Mouse (Mus musculus) embryonic facial prominence, embryonic 15.5 days (tissue): Measurements from ENCODE around the gene Fbxo42. TPM values are rescaled to one million over a fixed set of nuclear protein-coding genes. Genes with fewer than 3 reads are reported as not detected.
A peak's percentile ranks its signal among the peaks of the same experiment; 100 is the strongest.
"Not testable (repeated sequence)": the region's sequence is repeated elsewhere in the genome, so short reads cannot be mapped to it uniquely, and the experiment has no call there.

ENCODE experiments used
- ATAC-seq: fragments of 200-750 bp; cut with Nextera tagmentation; 2 replicates; pipeline ENCODE4 v1.8.0; 2017; ENCODE audit warnings: low read depth, moderate TSS enrichment; ENCODE audit not compliant: insufficient number of reproducible peaks, low FRiP score, low TSS enrichment
- H3K27ac ChIP-seq: fragments of 300-500 bp; sonication (generic); replicated peaks from 2 replicates; pipeline ENCODE4 v1.5.1; 2015; ENCODE audit warnings: mild to moderate bottlenecking, inconsistent platforms
- H3K27me3 ChIP-seq: fragments of 300-500 bp; sonication (generic); 2 replicates; pipeline ENCODE4 v1.6.1; 2015; ENCODE audit warnings: inconsistent platforms
- H3K36me3 ChIP-seq: fragments of 300-500 bp; sonication (generic); 2 replicates; pipeline ENCODE4 v1.6.1; 2015; ENCODE audit warnings: mild to moderate bottlenecking, inconsistent platforms
- H3K4me1 ChIP-seq: fragments of 300-500 bp; sonication (generic); 2 replicates; pipeline ENCODE4 v1.6.1; 2015; ENCODE audit warnings: inconsistent platforms
- H3K4me2 ChIP-seq: fragments of 300-500 bp; sonication (generic); replicated peaks from 2 replicates; pipeline ENCODE4 v1.6.1; 2015; ENCODE audit warnings: mild to moderate bottlenecking, inconsistent platforms
- H3K4me3 ChIP-seq: fragments of 300-500 bp; sonication (generic); replicated peaks from 2 replicates; pipeline ENCODE4 v1.5.1; 2015; ENCODE audit warnings: mild to moderate bottlenecking, inconsistent platforms
- H3K9ac ChIP-seq: fragments of 300-500 bp; sonication (generic); 2 replicates; pipeline ENCODE4 v1.6.1; 2015; ENCODE audit warnings: inconsistent platforms
- H3K9me3 ChIP-seq: fragments of 300-500 bp; sonication (generic); replicated peaks from 2 replicates; pipeline ENCODE4 v1.6.1; 2016; ENCODE audit warnings: inconsistent platforms
- WGBS: fragments of 180-500 bp; shearing (Covaris S2); methylation state at CpG from one replicate; pipeline ENCODE4 v1.1.7; 2015; 5-methylcytosine and 5-hydroxymethylcytosine counted together
- polyA plus RNA-seq: library from polyadenylated mRNA; unstranded; fragments of >200 nt; fragmentation: Nextera tagmentation; extraction: Ambion mirVana; gene quantifications from 2 replicates; pipeline ENCODE4 v1.2.1, GENCODE M21; 2015

Gene Fbxo42
- polyA plus RNA-seq, 1 experiment from 2014 or later: 23.7 TPM

DNA sequence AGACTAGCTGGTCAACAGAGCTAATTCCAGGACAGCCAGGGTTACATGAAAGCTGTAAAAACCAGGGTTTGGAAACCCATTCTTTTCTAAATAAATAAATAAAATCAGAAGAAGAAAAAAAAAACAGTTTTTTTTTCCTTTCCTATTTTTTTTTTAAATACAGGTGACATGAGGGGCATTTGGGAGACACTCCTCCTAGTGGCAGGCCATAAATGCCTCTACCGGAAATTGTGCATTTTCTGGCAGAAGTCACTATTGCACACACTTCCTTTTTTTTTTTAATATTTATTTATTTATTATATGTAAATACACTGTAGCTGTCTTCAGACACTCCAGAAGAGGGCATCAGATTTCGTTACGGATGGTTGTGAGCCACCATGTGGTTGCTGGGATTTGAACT, 10.0 kb upstream of the Fbxo42 start:
- H3K9me3 ChIP-seq, H3K36me3 ChIP-seq, ATAC-seq, H3K9ac ChIP-seq, H3K27me3 ChIP-seq, H3K4me3 ChIP-seq: not testable (repeated sequence)
- Histone ChIP-seq H3K27ac (peak overlapping the region; percentile 98; the same call in 1 of the 2 replicates), H3K4me2 (peak overlapping the region; percentile 88; the same call in 1 of the 2 replicates), H3K4me1 (peaks cover 61% of the 10 kb centered on the region)
- 54% methylated on average over 3 of the region's 3 CpGs for WGBS

DNA sequence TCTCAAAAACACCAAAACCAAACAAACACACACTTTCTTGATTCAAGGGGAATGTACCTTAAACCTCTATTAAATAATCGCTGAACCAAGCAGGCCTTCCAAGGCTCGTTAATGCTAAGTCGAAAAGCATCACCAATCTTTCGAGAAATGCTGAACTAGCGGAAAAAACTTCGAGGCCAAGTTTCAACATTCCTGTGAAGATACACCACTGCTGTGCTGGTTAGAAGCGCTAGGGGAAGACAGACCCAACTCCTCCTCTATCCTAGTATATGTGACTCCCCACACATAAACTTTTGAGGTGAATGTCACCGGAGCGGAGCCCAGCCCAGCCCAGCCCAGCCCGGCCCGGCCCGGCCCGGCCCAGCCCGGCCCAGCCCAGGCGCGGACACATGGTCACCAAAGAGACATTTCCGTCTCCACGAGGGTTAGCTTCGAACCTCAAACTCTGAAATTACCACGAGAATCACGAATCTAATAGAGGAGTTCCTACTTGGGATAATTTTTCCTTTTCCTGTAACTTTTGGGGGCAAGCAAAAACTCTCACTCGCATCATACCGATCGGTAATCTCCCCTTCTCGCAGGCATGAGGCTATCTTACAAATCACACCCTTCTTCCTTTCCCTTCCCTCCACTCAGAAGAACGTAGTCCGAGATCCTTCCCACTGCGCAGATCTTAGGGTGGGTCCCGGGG, 9.1 kb upstream of the Fbxo42 start:
- peak overlapping the region; percentile 88 for H3K4me2 ChIP-seq
- WGBS: 2% methylated on average over 29 of the region's 29 CpGs
- ATAC-seq: no peak
- no peaks in the 10 kb centered on the region for H3K9me3 ChIP-seq
- H3K27ac ChIP-seq: peak overlapping the region; percentile 98
- H3K36me3 ChIP-seq: no peaks in the 10 kb centered on the region
- peak overlapping the region; percentile 76 for H3K9ac ChIP-seq
- peaks cover 55% of the 10 kb centered on the region for H3K4me1 ChIP-seq
- no peaks in the 10 kb centered on the region for H3K27me3 ChIP-seq
- H3K4me3 ChIP-seq: peak overlapping the region; percentile 94

DNA sequence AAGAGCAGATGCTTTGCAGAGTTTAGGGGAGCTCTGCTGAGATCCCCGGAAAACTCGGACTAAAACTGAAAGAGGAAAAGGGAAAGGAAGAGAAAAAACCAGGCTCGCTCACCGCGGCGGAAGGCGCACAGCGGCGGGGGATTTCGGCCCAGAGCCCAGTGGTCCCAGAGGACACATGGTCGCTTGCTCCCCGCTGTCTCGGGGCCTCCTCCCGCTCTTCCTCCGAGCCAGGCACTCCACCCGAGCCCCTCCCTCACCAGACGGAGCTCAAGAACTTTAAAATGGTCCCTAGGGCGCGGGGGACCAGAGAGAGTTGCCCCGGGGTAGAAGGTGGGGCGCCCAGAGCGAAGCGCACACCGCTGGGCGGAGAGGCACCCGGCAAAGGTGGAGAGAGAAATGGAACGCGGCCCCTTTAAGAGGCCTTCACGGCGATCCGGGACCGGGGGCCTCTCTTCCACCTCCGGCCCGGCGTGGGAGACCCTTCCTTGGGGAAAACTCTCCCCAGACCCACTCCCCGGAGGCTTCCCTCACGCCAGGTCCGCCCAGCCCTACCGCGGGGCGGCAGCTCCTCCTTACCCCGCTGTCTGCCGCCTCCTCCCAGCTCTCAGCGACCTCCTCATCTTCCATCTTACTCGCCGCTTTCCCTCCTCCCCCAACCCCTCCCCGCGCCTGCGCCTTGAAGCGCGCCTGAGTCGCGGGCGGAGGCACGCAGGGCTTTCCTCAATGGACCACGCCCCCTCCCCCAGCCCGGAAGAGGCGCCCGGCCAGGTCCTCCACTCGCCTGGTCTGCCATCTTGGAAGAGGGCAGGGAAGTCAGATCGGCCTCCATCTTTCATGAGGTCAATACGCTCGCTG, 8.4 kb upstream of the Fbxo42 start, which contains the start of gene Szrd1:
Gene Szrd1, minus strand, starts transcription at position 660 of the 855 bp plus-strand sequence.
- Histone ChIP-seq H3K36me3 (no peaks in the 10 kb centered on the region), H3K27ac (peak within 1 kb of the TSS; percentile 98), H3K4me1 (peaks cover 49% of the 10 kb centered on the region), H3K9ac (peak within 1 kb of the TSS; percentile 76), H3K9me3 (no peaks in the 10 kb centered on the region), H3K4me2 (peak within 1 kb of the TSS; percentile 88), H3K27me3 (no peaks in the 10 kb centered on the region), H3K4me3 (peak within 1 kb of the TSS; percentile 94)
- under 1% methylated on average over 63 of the region's 63 CpGs for WGBS
- peak; percentile 94 for ATAC-seq

DNA sequence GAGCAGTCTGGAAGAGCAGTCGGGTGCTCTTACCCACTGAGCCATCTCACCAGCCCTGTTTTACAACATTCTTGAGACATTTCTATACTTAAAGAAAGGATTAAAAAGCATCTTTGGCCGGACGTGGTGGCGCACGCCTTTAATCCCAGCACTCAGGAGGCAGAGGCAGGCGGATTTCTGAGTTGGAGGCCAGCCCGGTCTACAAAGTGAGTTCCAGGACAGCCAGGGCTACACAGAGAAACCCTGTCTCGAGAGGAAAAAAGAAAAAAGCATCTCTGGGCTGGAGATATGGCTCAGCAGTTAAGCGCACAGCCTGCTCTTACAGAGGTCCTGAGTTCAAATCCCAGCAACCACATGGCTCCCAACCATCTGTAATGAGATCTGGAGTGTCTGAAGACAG, 7.4 kb upstream of the Fbxo42 start:
- not testable (repeated sequence) for H3K27ac ChIP-seq, H3K9me3 ChIP-seq, H3K27me3 ChIP-seq, ATAC-seq, H3K4me3 ChIP-seq, H3K36me3 ChIP-seq, H3K9ac ChIP-seq, H3K4me2 ChIP-seq
- H3K4me1 ChIP-seq: peaks cover 39% of the 10 kb centered on the region
- whole genome bisulfite sequencing: 84% methylated on average over 9 of the region's 9 CpGs

DNA sequence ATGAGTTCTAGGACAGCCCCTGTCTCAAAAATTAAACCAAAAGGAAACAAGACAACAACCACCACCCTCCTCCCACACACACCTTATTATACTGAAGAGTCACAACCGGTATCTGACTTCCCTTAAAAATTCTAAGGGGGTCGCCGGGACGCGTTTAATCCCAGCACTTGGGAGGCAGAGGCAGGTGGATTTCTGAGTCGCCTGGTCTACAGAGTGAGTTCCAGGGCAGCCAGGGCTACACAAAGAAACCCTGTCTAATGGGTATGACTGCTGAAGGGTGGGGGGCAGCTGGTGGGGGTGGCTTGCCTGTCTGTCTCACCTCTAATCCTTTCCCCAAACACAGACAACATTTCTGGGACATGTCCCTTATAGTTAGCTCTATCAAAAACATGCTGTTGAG, 6.7 kb upstream of the Fbxo42 start:
- WGBS: 82% methylated on average over 6 of the region's 6 CpGs
- Histone ChIP-seq H3K9me3 (no peaks in the 10 kb centered on the region), H3K4me3 (no peak overlapping the region), H3K27me3 (no peaks in the 10 kb centered on the region), H3K36me3 (no peaks in the 10 kb centered on the region), H3K9ac (no peak overlapping the region), H3K4me1 (peaks cover 36% of the 10 kb centered on the region), H3K4me2 (no peak overlapping the region), H3K27ac (no peak overlapping the region)
- ATAC-seq: no peak

DNA sequence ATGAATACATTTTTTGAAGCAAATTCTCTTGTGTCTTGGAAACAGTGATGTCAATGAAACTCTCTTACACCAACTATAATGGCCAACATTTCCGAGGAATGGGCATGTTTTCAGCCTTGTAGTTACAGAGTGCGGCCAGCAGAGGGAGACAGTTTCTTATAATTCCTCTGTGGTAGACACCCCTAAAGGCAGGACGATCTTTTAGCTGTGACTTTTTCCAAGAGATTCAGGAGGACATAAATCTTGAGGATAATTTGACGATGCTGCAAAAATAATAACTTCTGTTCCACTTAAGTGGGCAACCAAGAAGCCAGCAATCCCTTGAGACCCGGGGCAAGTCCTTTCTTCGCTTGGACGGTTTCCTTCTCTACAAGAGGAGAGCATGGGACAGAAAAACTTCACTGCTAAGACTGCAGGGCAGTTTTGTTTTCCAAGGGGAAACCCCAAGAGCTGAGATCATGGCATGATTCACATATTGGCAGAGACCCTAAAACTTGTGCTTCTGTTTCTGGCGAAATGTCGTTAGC, 5.4 kb upstream of the Fbxo42 start:
- Histone ChIP-seq H3K27me3 (no peaks in the 10 kb centered on the region), H3K27ac (peak overlapping the region; percentile 58; the same call in 1 of the 2 replicates), H3K9me3 (no peaks in the 10 kb centered on the region), H3K9ac (no peak overlapping the region), H3K4me1 (peaks cover 30% of the 10 kb centered on the region), H3K4me3 (no peak overlapping the region), H3K36me3 (no peaks in the 10 kb centered on the region), H3K4me2 (peak overlapping the region; percentile 43)
- 14% methylated on average over 9 of the region's 9 CpGs for WGBS
- no peak for ATAC-seq

DNA sequence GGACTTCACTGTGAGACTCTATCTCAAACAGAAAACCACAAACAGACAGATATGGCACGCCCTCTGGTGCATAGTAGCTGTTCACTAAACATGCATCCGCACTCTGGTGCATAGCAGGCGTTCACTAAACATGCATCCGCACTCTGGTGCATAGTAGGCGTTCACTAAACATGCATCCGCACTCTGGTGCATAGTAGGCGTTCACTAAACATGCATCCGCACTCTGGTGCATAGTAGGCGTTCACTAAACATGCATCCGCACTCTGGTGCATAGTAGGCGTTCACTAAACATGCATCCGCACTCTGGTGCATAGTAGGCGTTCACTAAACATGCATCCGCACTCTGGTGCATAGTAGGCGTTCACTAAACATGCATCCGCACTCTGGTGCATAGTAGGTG, 2.6 kb upstream of the Fbxo42 start:
- not testable (repeated sequence) for H3K4me3 ChIP-seq, H3K9ac ChIP-seq, H3K36me3 ChIP-seq, H3K4me2 ChIP-seq, H3K27me3 ChIP-seq, H3K27ac ChIP-seq, H3K9me3 ChIP-seq, ATAC-seq
- H3K4me1 ChIP-seq: peaks cover 29% of the 10 kb centered on the region
- WGBS: 93% methylated on average over 11 of the region's 16 CpGs

DNA sequence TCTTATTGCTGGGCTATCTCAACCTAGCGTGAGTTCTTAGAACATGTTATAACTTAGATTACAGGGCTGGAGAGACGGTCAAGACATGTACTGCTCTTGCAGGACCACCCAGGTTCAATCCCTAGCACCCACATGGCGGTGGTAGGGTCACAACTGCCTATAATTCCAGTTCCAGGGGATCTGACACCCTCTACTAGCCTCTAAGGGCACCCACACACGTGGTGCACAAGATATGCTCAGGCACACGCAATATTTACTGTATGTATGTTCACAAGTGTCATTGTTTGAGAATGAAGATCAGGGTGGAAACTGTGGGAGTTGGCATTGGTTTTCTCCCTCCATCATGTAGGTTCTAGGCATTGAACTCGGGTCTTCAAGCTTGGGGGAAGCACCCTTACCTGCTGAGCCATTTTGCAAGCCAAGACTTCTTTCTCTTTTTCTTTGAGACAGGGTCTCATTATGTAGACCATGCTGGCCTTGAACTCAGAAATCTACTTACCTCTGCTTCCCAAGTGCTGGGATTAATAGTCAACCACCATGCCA, 1.2 kb upstream of the Fbxo42 start:
- no peak overlapping the region for H3K27ac ChIP-seq
- WGBS: 91% methylated on average over 6 of the region's 6 CpGs
- no peaks in the 10 kb centered on the region for H3K27me3 ChIP-seq
- H3K4me3 ChIP-seq: no peak overlapping the region; the same call in 1 of the 2 replicates
- ATAC-seq: no peak
- H3K4me1 ChIP-seq: peaks cover 35% of the 10 kb centered on the region
- H3K36me3 ChIP-seq: no peaks in the 10 kb centered on the region
- H3K4me2 ChIP-seq: peak overlapping the region; percentile 76
- H3K9ac ChIP-seq: no peak overlapping the region
- H3K9me3 ChIP-seq: no peaks in the 10 kb centered on the region

DNA sequence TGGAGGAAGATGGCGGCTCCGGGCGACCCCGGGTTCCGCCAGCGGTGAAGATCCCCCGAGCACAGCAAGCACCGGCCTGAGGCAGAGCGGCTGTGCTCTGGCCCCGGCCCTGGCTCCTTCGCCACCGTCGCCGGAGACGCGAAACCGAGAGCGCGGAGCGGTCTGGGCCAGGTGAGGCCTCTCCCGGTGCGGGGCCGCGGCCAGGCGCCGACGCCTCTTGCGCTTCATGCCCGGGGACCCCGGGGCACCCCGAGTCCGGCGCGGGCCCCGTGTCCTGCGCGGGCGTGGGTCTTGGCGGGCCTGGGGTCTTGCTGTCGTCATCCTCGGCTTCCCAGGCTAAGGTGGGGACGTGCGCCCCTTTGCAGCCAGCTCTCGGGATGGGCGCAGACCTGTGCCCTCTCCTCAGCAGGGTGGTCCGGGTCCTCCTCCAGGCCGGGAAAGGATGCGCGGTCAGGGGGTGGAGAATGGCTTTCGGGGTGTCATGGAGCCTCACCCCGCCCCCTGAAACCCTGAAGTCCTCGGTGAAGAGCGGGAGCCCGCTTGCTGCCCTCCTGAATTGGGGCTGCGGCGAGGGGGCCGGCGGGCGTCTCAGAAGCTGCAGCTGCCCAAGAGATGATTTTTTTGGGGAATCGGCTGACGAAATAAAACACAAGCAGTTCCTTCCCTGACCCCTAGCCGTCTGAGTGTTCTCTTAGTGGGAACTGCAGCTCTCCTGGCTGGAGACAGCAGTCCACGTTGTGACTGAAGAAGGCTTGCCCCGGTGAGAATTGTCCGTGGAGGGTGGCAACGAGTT, 492 bp downstream of the Fbxo42 start:
- Histone ChIP-seq H3K27ac (peak overlapping the region; percentile 95), H3K4me1 (peaks cover 35% of the 10 kb centered on the region), H3K4me2 (peak overlapping the region; percentile 76), H3K4me3 (peak overlapping the region; percentile 88), H3K9ac (peak overlapping the region; percentile 92), H3K9me3 (no peaks in the 10 kb centered on the region), H3K27me3 (no peaks in the 10 kb centered on the region), H3K36me3 (no peaks in the 10 kb centered on the region)
- under 1% methylated on average over 60 of the region's 66 CpGs for WGBS
- peak; percentile 82 for ATAC-seq

DNA sequence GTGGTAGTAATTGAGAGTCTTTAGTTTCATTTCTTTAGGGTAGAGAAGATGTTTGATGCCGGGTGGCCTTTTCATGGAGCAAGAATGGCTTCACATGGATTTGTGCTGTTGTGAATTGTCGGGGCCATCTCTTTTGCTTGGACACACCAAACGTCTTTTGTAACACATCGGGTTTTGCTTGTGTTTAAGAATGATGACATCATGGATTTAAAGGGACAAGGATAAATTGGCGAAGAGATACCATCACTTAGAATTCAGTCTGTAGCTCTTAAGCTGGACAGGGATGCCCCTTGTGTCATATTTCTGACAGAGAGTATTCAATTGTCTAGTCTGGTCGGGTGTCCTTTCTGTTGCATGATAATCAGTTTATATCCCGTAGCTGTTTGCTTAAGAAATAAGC, 1.4 kb downstream of the Fbxo42 start:
- Histone ChIP-seq H3K9ac (peak overlapping the region; percentile 92), H3K4me3 (peak overlapping the region; percentile 88), H3K4me2 (peak overlapping the region; percentile 76), H3K27ac (no peak overlapping the region), H3K27me3 (no peaks in the 10 kb centered on the region), H3K4me1 (peaks cover 35% of the 10 kb centered on the region), H3K9me3 (no peaks in the 10 kb centered on the region), H3K36me3 (no peaks in the 10 kb centered on the region)
- WGBS: 18% methylated on average over 7 of the region's 7 CpGs
- ATAC-seq: no peak
